Mouse (Mus musculus) neural tube, postnatal 0 days (tissue): ENCODE data around the gene Eif2s3x. TPM values are rescaled to one million over a fixed set of nuclear protein-coding genes. Genes with fewer than 3 reads are reported as not detected.

Experiments
- polyA plus RNA-seq: library from polyadenylated mRNA; unstranded; fragments of >200 nt; fragmentation: Nextera tagmentation; extraction: Ambion mirVana; gene quantifications from 2 replicates; pipeline ENCODE4 v1.2.1, GENCODE M21; 2015

Gene Eif2s3x
- polyA plus RNA-seq: 45.3 and 48.8 TPM in 2 replicates

GRCm38 (mm10) chrX:94212597-94213321, at the start of gene Eif2s3x:
Gene Eif2s3x (minus strand): TSS chrX:94212862.

GRCm38 (mm10) chrX:94234532-94235189, 22.0 kb upstream of the Eif2s3x start, which contains the start of gene Klhl15:
Gene Klhl15 (plus strand): TSS chrX:94234599.

Other genes with a start within 250 kb of the Eif2s3x start
- not detected in 2 replicates for gene AU015836, start 244.2 kb downstream of the Eif2s3x start, polyA plus RNA-seq
- 17.4 and 22.4 TPM in 2 replicates for gene Zfx, start 89.2 kb downstream of the Eif2s3x start, polyA plus RNA-seq
- 7.8 and 9.1 TPM in 2 replicates for gene Klhl15, start 21.7 kb upstream of the Eif2s3x start, polyA plus RNA-seq
- gene Fam90a1b, start 153.9 kb upstream of the Eif2s3x start, polyA plus RNA-seq: 0.13 and 0.36 TPM in 2 replicates
- 153 and 175 TPM in 2 replicates for gene Apoo, start 154.3 kb upstream of the Eif2s3x start, polyA plus RNA-seq